Mouse (Mus musculus) MEL (cell line): ENCODE data around the gene Tmem132d.

ENCODE experiments used
- CTCF ChIP-seq, 3 experiments: IDR thresholded peaks in 2 of 3; conservative IDR thresholded peaks in 1 of 3; 2 replicates each; pipeline ENCODE4 v1.5.1; 2011 to 2012; ENCODE audit warnings: low read length in 3 of 3, low read depth in 2 of 3, mild to moderate bottlenecking in 2 of 3, improper control_type of control experiment in 1 of 3, inconsistent platforms in 1 of 3, mixed read lengths in 1 of 3, moderate library complexity in 1 of 3; ENCODE audit not compliant: control insufficient read depth in 1 of 3, insufficient read depth in 1 of 3, poor library complexity in 1 of 3, severe bottlenecking in 1 of 3
- EP300 ChIP-seq, 2 experiments: IDR thresholded peaks; 2 replicates each; pipeline ENCODE4 v1.6.1; 2011; ENCODE audit warnings: improper control_type of control experiment in 2 of 2, low read length in 2 of 2, low read depth in 1 of 2, mild to moderate bottlenecking in 1 of 2
- GATA1 ChIP-seq: IDR thresholded peaks from 2 replicates; pipeline ENCODE4 v1.6.1; 2011; ENCODE audit warnings: low read depth, low read length, improper control_type of control experiment
- MYB ChIP-seq: IDR thresholded peaks from 2 replicates; pipeline ENCODE4 v1.6.1; 2011; ENCODE audit warnings: mild to moderate bottlenecking, low read depth, low read length, improper control_type of control experiment
- POLR2A ChIP-seq, 2 experiments: IDR thresholded peaks; 2 replicates each; pipeline ENCODE4 v1.6.1; 2011 to 2012; ENCODE audit warnings: low read length in 2 of 2, mild to moderate bottlenecking in 2 of 2, control low read depth in 1 of 2, improper control_type of control experiment in 1 of 2, low read depth in 1 of 2, moderate library complexity in 1 of 2; ENCODE audit not compliant: control insufficient read depth in 1 of 2, insufficient read depth in 1 of 2, poor library complexity in 1 of 2
- SMC3 ChIP-seq: IDR thresholded peaks from 2 replicates; pipeline ENCODE4 v1.6.1; 2011; ENCODE audit warnings: low read depth, low read length, improper control_type of control experiment
- TBP ChIP-seq: IDR thresholded peaks from 2 replicates; pipeline ENCODE4 v1.8.0; 2011; ENCODE audit warnings: low read depth, low read length, improper control_type of control experiment

DNA sequence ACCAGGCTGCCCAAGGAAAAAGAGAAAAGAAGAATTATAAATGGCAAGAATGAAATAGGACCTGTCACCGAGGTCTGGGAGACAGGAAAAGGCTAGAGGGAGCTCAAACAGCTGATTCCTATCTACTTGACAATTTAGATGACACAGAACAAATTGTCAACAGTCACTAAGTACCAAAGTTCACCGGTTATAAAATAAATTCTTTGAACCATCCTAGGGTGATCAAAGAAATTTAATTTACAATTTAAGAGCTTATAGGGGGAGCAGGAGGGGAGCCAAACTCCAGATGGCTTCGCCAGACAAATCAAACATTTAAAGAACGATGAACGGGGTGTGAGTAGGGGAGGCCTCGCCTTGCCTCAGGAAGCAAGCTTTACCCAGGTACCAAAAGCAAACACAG lies 20.6 kb downstream of the Tmem132d start:
- TF ChIP-seq MYB = no peak
- no peak for TF ChIP-seq CTCF (IDR thresholded peaks at IDR 0.05 in 2 of 3, conservative IDR thresholded peaks at IDR 0.05 in 1 of 3; ENCODE audit: control insufficient read depth in 1 of 3, insufficient read depth in 1 of 3, low read depth in 2 of 3, low read length in 3 of 3, poor library complexity in 1 of 3, severe bottlenecking in 1 of 3)
- TF ChIP-seq POLR2A (IDR thresholded peaks at IDR 0.05; ENCODE audit: control insufficient read depth in 1 of 2, insufficient read depth in 1 of 2, low read depth in 1 of 2, low read length in 2 of 2, poor library complexity in 1 of 2) = no peak
- TF ChIP-seq TBP = no peak
- TF ChIP-seq SMC3 = no peak
- no peak for TF ChIP-seq EP300 (IDR thresholded peaks at IDR 0.05; ENCODE audit: low read depth in 1 of 2, low read length in 2 of 2)
- TF ChIP-seq GATA1 = no peak
